Mouse (Mus musculus) ES-Bruce4 (cell line): ENCODE results near the gene Zbtb9. TPM values are rescaled to one million over a fixed set of nuclear protein-coding genes. Genes with fewer than 3 reads are reported as not detected.

Experiments
- H3K27ac ChIP-seq: 2 replicates; pipeline ENCODE4 v1.5.1; 2012; ENCODE audit warnings: low read length, inconsistent platforms; ENCODE audit not compliant: insufficient read depth
- H3K27me3 ChIP-seq: 2 replicates; pipeline ENCODE4 v1.6.1; 2012; ENCODE audit warnings: mild to moderate bottlenecking, low read length, inconsistent platforms; ENCODE audit not compliant: control insufficient read depth, poor library complexity, insufficient read depth, severe bottlenecking
- H3K36me3 ChIP-seq: 2 replicates; pipeline ENCODE4 v1.6.1; 2012; ENCODE audit warnings: inconsistent platforms, mild to moderate bottlenecking, low read length, moderate library complexity; ENCODE audit not compliant: control insufficient read depth, poor library complexity, insufficient read depth, severe bottlenecking
- H3K4me1 ChIP-seq: one replicate; pipeline ENCODE4 v1.8.1; 2011; ENCODE audit warnings: low read length; ENCODE audit not compliant: control insufficient read depth, insufficient read depth
- H3K4me3 ChIP-seq: 2 replicates; pipeline ENCODE4 v1.5.1; 2011; ENCODE audit warnings: low read depth, mild to moderate bottlenecking, low read length
- H3K9ac ChIP-seq: 2 replicates; pipeline ENCODE4 v1.6.1; 2012; ENCODE audit warnings: low read depth, mild to moderate bottlenecking, inconsistent platforms; ENCODE audit not compliant: poor library complexity, severe bottlenecking
- H3K9me3 ChIP-seq: replicated peaks from 2 replicates; pipeline ENCODE4 v1.6.1; 2012; ENCODE audit warnings: mild to moderate bottlenecking, low read length, inconsistent platforms; ENCODE audit not compliant: control insufficient read depth, poor library complexity, insufficient read depth, severe bottlenecking
- CTCF ChIP-seq: IDR thresholded peaks from one replicate; pipeline ENCODE4 v1.8.1; 2011; ENCODE audit warnings: low read depth, low read length
- EP300 ChIP-seq: IDR thresholded peaks from 2 replicates; pipeline ENCODE4 v1.6.1; 2011; ENCODE audit warnings: low read depth, low read length; ENCODE audit not compliant: insufficient read depth
- POLR2A ChIP-seq: IDR thresholded peaks from one replicate; pipeline ENCODE4 v1.8.1; 2011; ENCODE audit warnings: low read length; ENCODE audit not compliant: insufficient read depth
- polyA plus RNA-seq: library from polyadenylated mRNA; stranded (reverse); fragments of >200 nt; gene quantifications from 2 replicates; pipeline ENCODE4 v1.2.4, GENCODE M21; 2011; ENCODE audit warnings: low read depth; ENCODE audit not compliant: missing spikeins, insufficient read depth, insufficient read length

The Zbtb9 gene
- polyA plus RNA-seq, 1 experiment: 12.4 TPM

- no peaks in the 10 kb centered on the region for H3K27me3 ChIP-seq
- H3K9ac ChIP-seq: no peak overlapping the region
- TF ChIP-seq EP300 (no peak), POLR2A (no peak), CTCF (no peak)
- no peaks in the 10 kb centered on the region for H3K9me3 ChIP-seq
- no peak overlapping the region for H3K4me3 ChIP-seq
- H3K27ac ChIP-seq: no peak overlapping the region
- no peaks in the 10 kb centered on the region for H3K36me3 ChIP-seq
- H3K4me1 ChIP-seq: peaks cover under 1% of the 10 kb centered on the region
Measured at GRCm38 (mm10) chr17:26956309-26956708, 16.7 kb upstream of the Zbtb9 start.

GRCm38 (mm10) chr17:26956895-26957294, 16.1 kb upstream of the Zbtb9 start:
- TF ChIP-seq POLR2A: no peak
- no peak for TF ChIP-seq CTCF
- no peak for TF ChIP-seq EP300
- Histone ChIP-seq H3K36me3 (no peaks in the 10 kb centered on the region), H3K9me3 (no peaks in the 10 kb centered on the region), H3K27me3 (no peaks in the 10 kb centered on the region), H3K4me3 (no peak overlapping the region), H3K27ac (no peak overlapping the region), H3K4me1 (no peaks in the 10 kb centered on the region), H3K9ac (no peak overlapping the region)

- Histone ChIP-seq H3K9me3 (no peaks in the 10 kb centered on the region), H3K36me3 (no peaks in the 10 kb centered on the region), H3K4me3 (no peak overlapping the region), H3K4me1 (no peaks in the 10 kb centered on the region), H3K27me3 (no peaks in the 10 kb centered on the region), H3K27ac (no peak overlapping the region), H3K9ac (no peak overlapping the region)
- TF ChIP-seq POLR2A (no peak), CTCF (no peak), EP300 (no peak)
Measured at GRCm38 (mm10) chr17:26957872-26958271, 15.1 kb upstream of the Zbtb9 start.

GRCm38 (mm10) chr17:26958880-26959279, 14.1 kb upstream of the Zbtb9 start:
- peak; percentile 33 for TF ChIP-seq CTCF
- no peak for TF ChIP-seq EP300
- no peak for TF ChIP-seq POLR2A
- Histone ChIP-seq H3K4me1 (no peaks in the 10 kb centered on the region), H3K36me3 (no peaks in the 10 kb centered on the region), H3K27me3 (no peaks in the 10 kb centered on the region), H3K9ac (no peak overlapping the region), H3K27ac (no peak overlapping the region), H3K9me3 (no peaks in the 10 kb centered on the region), H3K4me3 (no peak overlapping the region)

GRCm38 (mm10) chr17:26959815-26960214, 13.2 kb upstream of the Zbtb9 start:
- Histone ChIP-seq H3K4me3 (no peak overlapping the region), H3K9ac (no peak overlapping the region), H3K27ac (no peak overlapping the region), H3K9me3 (no peaks in the 10 kb centered on the region), H3K27me3 (no peaks in the 10 kb centered on the region), H3K36me3 (no peaks in the 10 kb centered on the region), H3K4me1 (no peaks in the 10 kb centered on the region)
- TF ChIP-seq EP300: no peak
- TF ChIP-seq CTCF: no peak
- no peak for TF ChIP-seq POLR2A

GRCm38 (mm10) chr17:26961572-26962240, 11.3 kb upstream of the Zbtb9 start:
- Histone ChIP-seq H3K4me1 (no peaks in the 10 kb centered on the region), H3K36me3 (no peaks in the 10 kb centered on the region), H3K27ac (no peak overlapping the region), H3K9me3 (no peaks in the 10 kb centered on the region), H3K9ac (peak overlapping the region; percentile 64; the same call in 1 of the 2 replicates), H3K4me3 (no peak overlapping the region), H3K27me3 (no peaks in the 10 kb centered on the region)
- TF ChIP-seq EP300: no peak
- no peak for TF ChIP-seq POLR2A
- no peak for TF ChIP-seq CTCF
